Mouse (Mus musculus): ENCODE measurements at regions not wholly inside any gene's neighbourhood (a gene's known extent, or its start where the extent isn't known, plus 50 kb on each side); places are given as distances from the start of the nearest gene placed in this dataset.

- H3K9ac ChIP-seq (ENCODE audit: low read length), result no peak overlapping the region
- H3K36me3 ChIP-seq (ENCODE audit: control insufficient read depth, insufficient read depth, low read length), result no peaks in the 10 kb centered on the region
- no peak for DNase-seq (ENCODE audit: low spot score)
- H3K9me3 ChIP-seq (ENCODE audit: control insufficient read depth, low read length), result no peaks in the 10 kb centered on the region
- no peak overlapping the region for H3K4me3 ChIP-seq (ENCODE audit: low read depth, low read length)
- no peak overlapping the region for H3K4me2 ChIP-seq (ENCODE audit: low read depth, severe bottlenecking)
- no peak overlapping the region for H3K27ac ChIP-seq (replicated peaks; ENCODE audit: low read depth, low read length)
- WGBS, result 63% methylated on average over 12 of the region's 12 CpGs
- no peaks in the 10 kb centered on the region for H3K27me3 ChIP-seq (ENCODE audit: control insufficient read depth, insufficient read depth, low read length)
- H3K4me1 ChIP-seq (ENCODE audit: control insufficient read depth, insufficient read depth, low read length), result no peaks in the 10 kb centered on the region
- no peak for ATAC-seq (ENCODE audit: insufficient number of reproducible peaks, low FRiP score, low TSS enrichment, low read depth)
These were observed 398.0 kb downstream of the Prim2 start for GRCm38 (mm10) chr1:33271437-33272145.

GRCm38 (mm10) chr1:33269162-33269561, 400.4 kb downstream of the Prim2 start:
- Histone ChIP-seq H3K27me3 (ENCODE audit: control insufficient read depth, insufficient read depth, low read length) (no peaks in the 10 kb centered on the region), H3K4me2 (ENCODE audit: low read depth, severe bottlenecking) (no peak overlapping the region), H3K4me3 (ENCODE audit: low read depth, low read length) (no peak overlapping the region), H3K27ac (replicated peaks; ENCODE audit: low read depth, low read length) (no peak overlapping the region), H3K36me3 (ENCODE audit: control insufficient read depth, insufficient read depth, low read length) (no peaks in the 10 kb centered on the region), H3K9me3 (ENCODE audit: control insufficient read depth, low read length) (no peaks in the 10 kb centered on the region), H3K4me1 (ENCODE audit: control insufficient read depth, insufficient read depth, low read length) (no peaks in the 10 kb centered on the region), H3K9ac (ENCODE audit: low read length) (no peak overlapping the region)
- no peak for ATAC-seq (ENCODE audit: insufficient number of reproducible peaks, low FRiP score, low TSS enrichment, low read depth)
- 76% methylated on average over 4 of the region's 4 CpGs for WGBS
- DNase-seq (ENCODE audit: low spot score), result no peak

DNA sequence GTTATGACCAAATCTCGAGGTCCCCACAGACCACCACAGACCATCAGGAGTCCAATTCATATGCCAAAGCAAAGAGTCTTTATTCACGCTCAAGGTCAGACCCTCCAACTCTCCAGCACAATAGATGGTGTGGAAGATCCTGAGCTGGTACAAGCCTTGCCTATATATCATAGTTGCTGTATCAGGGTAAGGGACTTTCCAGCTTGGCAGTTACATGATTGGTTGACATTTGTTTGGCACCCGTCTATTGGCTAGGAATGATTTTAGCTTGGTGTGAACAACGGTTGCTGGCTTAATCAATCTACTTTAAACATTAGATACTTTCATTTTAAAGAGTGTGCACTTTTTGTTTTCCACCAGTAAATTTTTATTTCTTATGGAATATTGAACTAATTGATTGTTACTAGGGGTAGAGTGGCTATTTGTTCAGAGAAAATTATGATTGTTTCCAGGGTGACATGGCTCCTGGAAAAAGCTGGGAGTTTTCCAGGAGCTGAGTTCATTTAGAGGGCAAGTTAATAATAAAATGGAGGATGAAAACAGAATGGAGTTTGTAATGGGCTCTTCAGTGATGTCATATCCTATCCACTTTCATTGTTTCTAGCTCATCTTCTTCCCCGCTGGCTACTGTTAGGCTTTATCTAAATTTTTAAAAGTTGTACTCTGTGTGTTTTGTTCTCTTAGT, 403.7 kb downstream of the Prim2 start:
- H3K36me3 ChIP-seq (ENCODE audit: control insufficient read depth, insufficient read depth, low read length), result no peaks in the 10 kb centered on the region
- no peak for DNase-seq (ENCODE audit: low spot score)
- ATAC-seq (ENCODE audit: insufficient number of reproducible peaks, low FRiP score, low TSS enrichment, low read depth), result no peak

GRCm38 (mm10) chr1:33249474-33249873, 420.1 kb downstream of the Prim2 start:
- DNase-seq (ENCODE audit: low spot score), result no peak
- no peak overlapping the region for H3K27ac ChIP-seq (replicated peaks; ENCODE audit: low read depth, low read length)
- ATAC-seq (ENCODE audit: insufficient number of reproducible peaks, low FRiP score, low TSS enrichment, low read depth), result no peak
- no peaks in the 10 kb centered on the region for H3K36me3 ChIP-seq (ENCODE audit: control insufficient read depth, insufficient read depth, low read length)
- H3K4me1 ChIP-seq (ENCODE audit: control insufficient read depth, insufficient read depth, low read length), result no peaks in the 10 kb centered on the region
- no peak overlapping the region for H3K9ac ChIP-seq (ENCODE audit: low read length)
- no peak overlapping the region for H3K4me2 ChIP-seq (ENCODE audit: low read depth, severe bottlenecking)
- no peak overlapping the region for H3K4me3 ChIP-seq (ENCODE audit: low read depth, low read length)
- WGBS, result 83% methylated on average over 5 of the region's 5 CpGs
- no peaks in the 10 kb centered on the region for H3K27me3 ChIP-seq (ENCODE audit: control insufficient read depth, insufficient read depth, low read length)
- H3K9me3 ChIP-seq (ENCODE audit: control insufficient read depth, low read length), result no peaks in the 10 kb centered on the region

More for the DNA sequence above, 403.7 kb downstream of the Prim2 start:
- Histone ChIP-seq H3K4me3 (ENCODE audit: low read depth, low read length) (no peak overlapping the region), H3K4me2 (ENCODE audit: low read depth, severe bottlenecking) (no peak overlapping the region), H3K27ac (replicated peaks; ENCODE audit: low read depth, low read length) (no peak overlapping the region), H3K9ac (ENCODE audit: low read length) (no peak overlapping the region), H3K9me3 (ENCODE audit: control insufficient read depth, low read length) (no peaks in the 10 kb centered on the region), H3K4me1 (ENCODE audit: control insufficient read depth, insufficient read depth, low read length) (no peaks in the 10 kb centered on the region), H3K27me3 (ENCODE audit: control insufficient read depth, insufficient read depth, low read length) (no peaks in the 10 kb centered on the region)
- WGBS, result 90% methylated on average over 5 of the region's 5 CpGs

DNA sequence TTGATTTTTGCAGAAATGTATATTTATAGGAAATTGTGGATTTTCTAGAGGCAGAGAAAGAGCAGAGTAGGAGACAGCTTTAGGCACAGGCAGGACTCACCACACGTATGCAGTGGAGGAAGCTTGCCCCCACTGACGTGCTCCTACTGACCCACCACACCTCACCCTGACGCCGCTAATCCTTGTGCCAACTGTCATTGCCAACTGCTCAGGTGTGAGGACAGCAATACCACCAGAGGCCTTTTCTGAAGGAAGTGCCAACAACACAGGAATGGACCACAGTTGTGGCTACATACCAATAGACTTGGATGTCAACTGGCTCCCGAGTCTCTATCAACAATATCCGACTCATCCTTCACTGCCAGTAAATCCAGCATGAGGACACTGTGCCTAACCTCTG, 422.5 kb downstream of the Prim2 start:
- Histone ChIP-seq H3K4me1 (ENCODE audit: control insufficient read depth, insufficient read depth, low read length) (no peaks in the 10 kb centered on the region), H3K4me3 (ENCODE audit: low read depth, low read length) (no peak overlapping the region), H3K27me3 (ENCODE audit: control insufficient read depth, insufficient read depth, low read length) (no peaks in the 10 kb centered on the region), H3K27ac (replicated peaks; ENCODE audit: low read depth, low read length) (no peak overlapping the region), H3K4me2 (ENCODE audit: low read depth, severe bottlenecking) (no peak overlapping the region), H3K9ac (ENCODE audit: low read length) (no peak overlapping the region), H3K9me3 (ENCODE audit: control insufficient read depth, low read length) (no peaks in the 10 kb centered on the region), H3K36me3 (ENCODE audit: control insufficient read depth, insufficient read depth, low read length) (no peaks in the 10 kb centered on the region)
- ATAC-seq (ENCODE audit: insufficient number of reproducible peaks, low FRiP score, low TSS enrichment, low read depth) (no peak), DNase-seq (ENCODE audit: low spot score) (no peak)
- 87% methylated on average over 6 of the region's 6 CpGs for WGBS

- no peak overlapping the region for H3K4me2 ChIP-seq (ENCODE audit: low read depth, severe bottlenecking)
- no peak overlapping the region for H3K4me3 ChIP-seq (ENCODE audit: low read depth, low read length)
- no peak overlapping the region for H3K9ac ChIP-seq (ENCODE audit: low read length)
- no peak for ATAC-seq (ENCODE audit: insufficient number of reproducible peaks, low FRiP score, low TSS enrichment, low read depth)
- no peaks in the 10 kb centered on the region for H3K27me3 ChIP-seq (ENCODE audit: control insufficient read depth, insufficient read depth, low read length)
- H3K36me3 ChIP-seq (ENCODE audit: control insufficient read depth, insufficient read depth, low read length), result no peaks in the 10 kb centered on the region
- H3K27ac ChIP-seq (replicated peaks; ENCODE audit: low read depth, low read length), result no peak overlapping the region
- WGBS, result 58% methylated on average over 4 of the region's 4 CpGs
- no peaks in the 10 kb centered on the region for H3K4me1 ChIP-seq (ENCODE audit: control insufficient read depth, insufficient read depth, low read length)
- H3K9me3 ChIP-seq (ENCODE audit: control insufficient read depth, low read length), result no peaks in the 10 kb centered on the region
- DNase-seq (ENCODE audit: low spot score), result no peak
These were observed 424.4 kb downstream of the Prim2 start for GRCm38 (mm10) chr1:33245186-33245585.

- no peak overlapping the region for H3K4me3 ChIP-seq (ENCODE audit: low read depth, low read length)
- H3K4me2 ChIP-seq (ENCODE audit: low read depth, severe bottlenecking), result no peak overlapping the region
- 84% methylated on average over 8 of the region's 8 CpGs for WGBS
- ATAC-seq (ENCODE audit: insufficient number of reproducible peaks, low FRiP score, low TSS enrichment, low read depth), result no peak
- no peaks in the 10 kb centered on the region for H3K4me1 ChIP-seq (ENCODE audit: control insufficient read depth, insufficient read depth, low read length)
- no peaks in the 10 kb centered on the region for H3K27me3 ChIP-seq (ENCODE audit: control insufficient read depth, insufficient read depth, low read length)
- H3K9me3 ChIP-seq (ENCODE audit: control insufficient read depth, low read length), result no peaks in the 10 kb centered on the region
- DNase-seq (ENCODE audit: low spot score), result no peak
- H3K27ac ChIP-seq (replicated peaks; ENCODE audit: low read depth, low read length), result no peak overlapping the region
- no peak overlapping the region for H3K9ac ChIP-seq (ENCODE audit: low read length)
- H3K36me3 ChIP-seq (ENCODE audit: control insufficient read depth, insufficient read depth, low read length), result no peaks in the 10 kb centered on the region
These were observed 424.9 kb downstream of the Prim2 start for GRCm38 (mm10) chr1:33244691-33245090.

- Histone ChIP-seq H3K27ac (replicated peaks; ENCODE audit: low read depth, low read length) (no peak overlapping the region), H3K9me3 (ENCODE audit: control insufficient read depth, low read length) (no peaks in the 10 kb centered on the region), H3K4me2 (ENCODE audit: low read depth, severe bottlenecking) (no peak overlapping the region), H3K9ac (ENCODE audit: low read length) (no peak overlapping the region), H3K4me1 (ENCODE audit: control insufficient read depth, insufficient read depth, low read length) (no peaks in the 10 kb centered on the region), H3K27me3 (ENCODE audit: control insufficient read depth, insufficient read depth, low read length) (no peaks in the 10 kb centered on the region), H3K36me3 (ENCODE audit: control insufficient read depth, insufficient read depth, low read length) (no peaks in the 10 kb centered on the region), H3K4me3 (ENCODE audit: low read depth, low read length) (no peak overlapping the region)
- WGBS, result 92% methylated on average over 6 of the region's 6 CpGs
- ATAC-seq (ENCODE audit: insufficient number of reproducible peaks, low FRiP score, low TSS enrichment, low read depth) (no peak), DNase-seq (ENCODE audit: low spot score) (no peak)
These were observed 446.6 kb downstream of the Prim2 start for GRCm38 (mm10) chr1:33222997-33223396.
